Mouse (Mus musculus) E14TG2a.4 (cell line): ENCODE data around the gene Ctsll3.

Source experiments
- H3K27me3 ChIP-seq: 2 replicates; pipeline ENCODE4 v1.6.1; 2014; ENCODE audit warnings: low read length, control low read depth; ENCODE audit not compliant: insufficient read depth
- H3K36me3 ChIP-seq: 2 replicates; pipeline ENCODE4 v1.6.1; 2014; ENCODE audit warnings: low read length, control low read depth; ENCODE audit not compliant: insufficient read depth
- H3K4me1 ChIP-seq: replicated peaks from 2 replicates; pipeline ENCODE4 v1.6.1; 2014; ENCODE audit warnings: low read depth, low read length, control low read depth
- H3K4me3 ChIP-seq: replicated peaks from 2 replicates; pipeline ENCODE4 v1.5.1; 2014; ENCODE audit warnings: mild to moderate bottlenecking, low read length
- H3K9me3 ChIP-seq: 2 replicates; pipeline ENCODE4 v1.6.1; 2014; ENCODE audit warnings: low read length, control low read depth
- CTCF ChIP-seq: conservative IDR thresholded peaks from 2 replicates; pipeline ENCODE4 v1.5.1; 2014; ENCODE audit warnings: low read length
- NANOG ChIP-seq: IDR thresholded peaks from 2 replicates; pipeline ENCODE4 v1.6.1; 2014; ENCODE audit warnings: borderline replicate concordance, low read length, mixed read lengths
- POU5F1 ChIP-seq: IDR thresholded peaks from 2 replicates; pipeline ENCODE4 v1.6.1; 2014; ENCODE audit warnings: low read length, borderline replicate concordance

The Ctsll3 gene

DNA sequence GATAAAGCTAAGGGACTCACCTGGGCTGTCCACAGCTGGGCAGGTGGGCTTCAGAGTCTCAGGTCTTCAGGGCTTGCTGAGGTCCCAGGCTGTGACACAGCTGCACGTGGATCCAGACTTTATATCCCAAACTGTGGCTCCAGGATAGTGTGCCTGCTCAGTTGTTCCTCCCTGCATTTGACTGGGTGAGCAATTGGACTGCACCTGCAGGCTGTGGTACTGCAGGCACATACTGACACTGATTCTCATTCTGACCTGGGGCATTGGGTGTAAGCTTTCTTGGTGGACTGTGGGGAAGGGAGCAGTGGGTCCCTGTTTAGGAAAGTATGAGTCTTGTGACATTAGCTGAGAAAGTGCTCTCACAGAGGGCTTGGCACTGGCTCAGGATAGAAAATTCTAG lies at the start of gene Ctsll3:
TSS of gene Ctsll3 (minus strand) at position 101 of the 400 bp plus-strand sequence.
- no peaks in the 10 kb centered on the region for H3K36me3 ChIP-seq
- no peaks in the 10 kb centered on the region for H3K9me3 ChIP-seq
- no peak within 1 kb of the TSS for H3K4me3 ChIP-seq
- TF ChIP-seq CTCF (no peak), POU5F1 (no peak), NANOG (no peak)
- 0 out of 2 replicates have a peak, but pooled peaks cover 2% of the 10 kb centered on the region for H3K27me3 ChIP-seq
- no peaks in the 10 kb centered on the region for H3K4me1 ChIP-seq

DNA sequence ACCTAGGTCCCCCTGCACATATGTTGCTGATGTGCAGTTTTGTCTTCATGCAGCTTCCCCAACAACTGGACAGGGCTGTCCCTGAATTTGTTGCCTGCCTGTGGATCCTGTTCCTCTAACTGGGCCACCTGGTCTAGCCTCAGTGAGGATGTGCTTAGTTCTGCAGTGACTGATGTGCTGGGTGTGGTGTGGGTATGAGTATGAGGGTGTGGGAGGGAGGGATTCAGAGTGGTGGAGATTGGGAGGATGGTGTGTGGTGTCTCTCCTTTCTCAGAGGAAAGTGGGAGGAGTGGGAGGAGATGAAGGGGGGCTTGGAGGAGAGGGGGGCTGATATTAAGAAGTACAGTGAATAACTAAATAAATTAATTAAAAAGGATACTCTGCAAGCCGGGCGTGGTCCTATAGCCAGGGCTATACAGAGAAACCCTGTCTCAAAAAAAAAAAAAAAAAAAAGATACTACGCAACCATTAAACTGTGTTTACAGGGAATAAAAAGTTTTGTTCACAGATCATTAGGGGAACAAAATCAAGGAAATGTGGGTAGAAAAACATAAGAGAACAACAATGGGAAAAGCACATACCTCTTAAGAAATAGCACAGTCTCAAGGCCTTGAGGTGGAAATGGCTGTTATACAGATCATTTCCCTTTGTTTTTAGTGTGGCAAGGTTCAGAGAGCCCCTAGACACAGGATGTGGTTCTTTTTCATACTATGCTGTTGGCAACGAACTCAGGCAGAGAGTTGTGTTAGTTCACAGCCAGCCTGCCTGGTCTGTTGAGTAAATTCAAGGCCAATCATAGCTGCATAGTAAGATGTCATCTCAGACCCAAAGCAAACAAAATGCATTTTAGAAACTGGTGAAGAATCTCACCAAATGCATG lies 45.8 kb upstream of the Ctsll3 start:
- no peaks in the 10 kb centered on the region for H3K4me1 ChIP-seq
- no peak for TF ChIP-seq NANOG
- no peak for TF ChIP-seq CTCF
- no peak for TF ChIP-seq POU5F1
- H3K27me3 ChIP-seq, result no peaks in the 10 kb centered on the region
- no peak overlapping the region for H3K4me3 ChIP-seq
- H3K9me3 ChIP-seq, result no peaks in the 10 kb centered on the region
- H3K36me3 ChIP-seq, result no peaks in the 10 kb centered on the region

GRCm38 (mm10) chr13:60843153-60843552 lies 40.5 kb upstream of the Ctsll3 start:
- no peaks in the 10 kb centered on the region for H3K4me1 ChIP-seq
- TF ChIP-seq POU5F1 (no peak), CTCF (no peak), NANOG (no peak)
- no peaks in the 10 kb centered on the region for H3K9me3 ChIP-seq
- H3K27me3 ChIP-seq, result no peaks in the 10 kb centered on the region
- H3K36me3 ChIP-seq, result no peaks in the 10 kb centered on the region
- no peak overlapping the region for H3K4me3 ChIP-seq

DNA sequence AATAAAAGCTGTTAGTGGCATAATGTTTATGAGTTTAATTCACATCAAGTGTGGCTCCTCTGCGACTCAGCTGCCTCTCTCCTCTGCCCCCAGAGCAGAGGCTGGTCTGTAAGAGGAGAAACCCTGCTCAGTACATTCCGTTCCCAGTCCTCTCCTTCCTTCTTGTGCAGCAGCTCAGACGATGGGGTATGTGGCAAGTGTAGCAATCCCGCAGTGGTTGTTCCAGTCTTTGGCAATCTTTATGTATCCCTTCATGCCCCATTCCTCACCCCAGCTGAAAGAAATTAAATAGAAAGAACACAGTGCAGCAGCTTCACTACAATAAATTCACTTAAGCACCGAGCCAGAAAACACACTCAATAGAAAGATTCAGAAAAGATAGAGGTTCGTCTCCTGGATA lies 40.1 kb upstream of the Ctsll3 start:
- Histone ChIP-seq H3K36me3 (no peaks in the 10 kb centered on the region), H3K9me3 (no peaks in the 10 kb centered on the region), H3K4me3 (no peak overlapping the region), H3K27me3 (no peaks in the 10 kb centered on the region), H3K4me1 (no peaks in the 10 kb centered on the region)
- TF ChIP-seq CTCF, result no peak
- TF ChIP-seq POU5F1, result no peak
- TF ChIP-seq NANOG, result no peak

GRCm38 (mm10) chr13:60839353-60839902 lies 36.8 kb upstream of the Ctsll3 start:
- no peaks in the 10 kb centered on the region for H3K36me3 ChIP-seq
- TF ChIP-seq CTCF, result no peak
- no peak for TF ChIP-seq POU5F1
- TF ChIP-seq NANOG, result no peak
- no peaks in the 10 kb centered on the region for H3K27me3 ChIP-seq
- no peak overlapping the region for H3K4me3 ChIP-seq
- no peaks in the 10 kb centered on the region for H3K4me1 ChIP-seq
- no peaks in the 10 kb centered on the region for H3K9me3 ChIP-seq

GRCm38 (mm10) chr13:60826052-60826451 lies 23.4 kb upstream of the Ctsll3 start:
- no peak for TF ChIP-seq NANOG
- no peak for TF ChIP-seq POU5F1
- no peak; the same call in 1 of the 2 replicates for TF ChIP-seq CTCF
- no peaks in the 10 kb centered on the region for H3K27me3 ChIP-seq
- H3K36me3 ChIP-seq, result no peaks in the 10 kb centered on the region
- H3K4me3 ChIP-seq, result no peak overlapping the region
- no peaks in the 10 kb centered on the region for H3K9me3 ChIP-seq
- H3K4me1 ChIP-seq, result no peaks in the 10 kb centered on the region

DNA sequence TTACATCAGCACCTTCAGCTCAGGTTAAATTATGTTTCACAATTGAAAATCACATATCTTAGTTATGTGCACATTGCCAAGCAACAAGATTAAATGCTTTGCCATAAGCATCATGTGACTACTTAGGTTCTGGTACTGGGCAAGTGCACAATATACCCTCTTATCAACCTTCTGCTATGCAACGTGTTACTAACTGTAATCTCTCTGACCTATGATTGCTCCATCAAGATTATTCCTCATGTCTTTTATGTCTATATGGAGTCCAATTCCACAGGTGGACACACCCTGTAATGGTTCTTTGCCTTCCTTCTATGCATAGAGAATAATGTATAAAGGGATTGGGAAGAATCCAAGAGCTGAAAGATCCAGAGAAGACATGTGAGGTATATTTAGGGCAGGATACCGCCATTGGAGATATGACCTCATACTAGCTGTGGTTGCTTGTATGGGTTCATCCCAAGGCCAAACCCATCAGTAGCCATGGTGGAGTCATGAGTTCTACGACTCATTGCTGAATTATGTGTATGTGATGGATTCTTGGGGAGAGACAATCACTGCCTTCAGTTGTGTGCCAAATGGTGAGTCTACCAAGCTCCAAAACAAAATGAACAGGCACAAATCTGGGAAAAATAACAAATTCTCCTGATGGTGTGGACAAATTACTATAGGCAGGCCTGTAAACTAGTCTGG lies 18.0 kb upstream of the Ctsll3 start:
- no peaks in the 10 kb centered on the region for H3K36me3 ChIP-seq
- H3K27me3 ChIP-seq, result no peaks in the 10 kb centered on the region
- H3K9me3 ChIP-seq, result no peaks in the 10 kb centered on the region
- TF ChIP-seq NANOG, result no peak
- TF ChIP-seq POU5F1, result no peak
- no peak for TF ChIP-seq CTCF
- H3K4me1 ChIP-seq, result no peaks in the 10 kb centered on the region
- H3K4me3 ChIP-seq, result no peak overlapping the region

DNA sequence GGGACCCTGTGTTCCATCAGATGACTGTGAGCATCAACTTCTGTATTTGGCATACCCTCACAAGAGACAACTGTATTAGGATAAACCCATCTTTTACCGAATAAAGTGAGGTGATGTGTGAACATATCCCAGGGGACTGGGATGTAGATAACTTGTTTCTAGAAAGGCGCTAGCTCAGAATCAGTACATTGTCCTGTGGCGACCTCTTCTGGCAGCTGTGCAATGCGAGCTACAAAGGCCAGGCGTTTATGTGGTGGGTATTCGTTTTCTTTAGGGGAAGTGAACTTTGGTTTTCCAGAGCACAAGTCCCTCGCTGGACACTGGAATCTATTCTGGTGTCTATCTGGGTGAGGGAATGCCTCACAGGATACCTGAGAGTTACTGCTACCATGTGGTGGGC lies 16.8 kb upstream of the Ctsll3 start:
- Histone ChIP-seq H3K9me3 (no peaks in the 10 kb centered on the region), H3K4me1 (no peaks in the 10 kb centered on the region), H3K27me3 (no peaks in the 10 kb centered on the region), H3K36me3 (no peaks in the 10 kb centered on the region), H3K4me3 (no peak overlapping the region)
- TF ChIP-seq NANOG, result no peak
- no peak for TF ChIP-seq POU5F1
- peak; percentile 77 for TF ChIP-seq CTCF
